Mouse (Mus musculus) layer of hippocampus, adult 9-10 months (tissue): ENCODE data around the gene Ypel1.

Experiments
- DNase-seq: peaks from one replicate; pipeline ENCODE4 v3.0.0; 2022; ENCODE audit warnings: low spot score

Ypel1 gene

GRCm38 (mm10) chr16:17069511-17070443 lies at the start of gene Ypel1:
TSS of gene Ypel1 (plus strand) at chr16:17069696.
- DNase-seq, result no peak

- DNase-seq, result no peak
These were observed 44.9 kb upstream of the Ypel1 start for GRCm38 (mm10) chr16:17024469-17025148.

GRCm38 (mm10) chr16:17029971-17030695 lies 39.4 kb upstream of the Ypel1 start:
- peak; percentile 39 for DNase-seq

GRCm38 (mm10) chr16:17033754-17034153 lies 35.7 kb upstream of the Ypel1 start:
- no peak for DNase-seq

GRCm38 (mm10) chr16:17040716-17041115 lies 28.8 kb upstream of the Ypel1 start:
- DNase-seq, result no peak

DNA sequence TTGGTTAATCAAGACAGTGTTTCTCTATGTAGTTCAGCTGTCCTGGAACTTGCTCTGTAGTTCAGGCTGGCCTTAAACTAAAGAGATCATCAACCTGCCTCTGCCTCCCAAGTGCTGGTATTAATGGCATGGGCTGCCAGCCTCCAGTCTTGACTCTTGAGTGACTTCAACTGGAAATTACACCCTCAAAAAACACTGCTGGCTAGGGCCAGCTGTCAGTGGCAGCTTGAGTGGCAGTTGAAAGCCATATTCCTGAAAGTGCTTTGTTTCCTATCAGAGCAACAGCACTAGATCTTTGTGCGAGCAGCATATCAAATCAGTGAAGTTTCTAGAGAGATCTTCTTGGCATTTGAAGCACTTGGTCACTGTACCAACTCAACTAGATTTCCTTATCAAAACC lies 28.1 kb upstream of the Ypel1 start:
- DNase-seq, result no peak

GRCm38 (mm10) chr16:17044320-17044719 lies 25.2 kb upstream of the Ypel1 start:
- no peak for DNase-seq

DNA sequence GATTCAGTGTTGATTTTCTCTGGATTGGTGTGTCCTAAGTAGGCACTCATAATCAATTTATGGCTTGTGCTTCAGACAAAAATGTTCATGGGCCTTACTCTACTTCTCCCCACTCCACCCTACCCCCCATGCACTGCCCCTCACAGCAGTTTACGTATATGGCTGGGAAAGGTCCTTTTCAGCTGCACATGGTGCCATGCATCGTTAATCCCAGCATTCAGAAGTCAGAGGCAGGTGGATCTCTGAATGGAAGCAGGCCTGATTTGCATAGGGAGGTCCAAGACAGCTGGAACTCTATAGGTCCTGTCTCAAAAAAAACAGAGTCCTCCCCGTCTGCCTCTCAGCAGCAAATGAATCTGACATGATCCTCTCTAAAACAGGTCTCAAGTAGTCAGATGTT lies 24.2 kb upstream of the Ypel1 start:
- no peak for DNase-seq

DNA sequence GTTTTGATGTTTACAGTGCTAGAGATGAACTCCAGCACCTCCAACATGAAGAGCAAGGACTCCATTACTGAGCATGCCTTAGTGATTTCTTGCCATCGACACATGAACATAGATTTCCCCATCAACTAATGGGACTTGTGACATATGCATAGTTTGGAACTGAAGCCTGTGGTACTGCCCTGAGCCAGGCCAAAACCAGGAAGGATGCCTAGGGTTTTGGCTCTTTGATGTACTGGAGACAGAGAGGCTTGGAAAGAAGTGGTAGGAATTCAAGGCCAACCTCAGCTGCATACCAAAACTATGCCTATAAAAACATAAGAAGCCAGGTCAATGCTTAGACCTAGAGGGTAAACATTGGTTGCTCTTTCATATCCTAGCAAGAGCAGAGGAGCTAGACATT lies 19.6 kb upstream of the Ypel1 start:
- no peak for DNase-seq

- no peak for DNase-seq
These were observed 17.4 kb upstream of the Ypel1 start for GRCm38 (mm10) chr16:17052087-17052486.

- DNase-seq, result no peak
These were observed 15.6 kb upstream of the Ypel1 start for GRCm38 (mm10) chr16:17053903-17054302.

GRCm38 (mm10) chr16:17055584-17055983 lies 13.9 kb upstream of the Ypel1 start:
- peak; percentile 41 for DNase-seq

DNA sequence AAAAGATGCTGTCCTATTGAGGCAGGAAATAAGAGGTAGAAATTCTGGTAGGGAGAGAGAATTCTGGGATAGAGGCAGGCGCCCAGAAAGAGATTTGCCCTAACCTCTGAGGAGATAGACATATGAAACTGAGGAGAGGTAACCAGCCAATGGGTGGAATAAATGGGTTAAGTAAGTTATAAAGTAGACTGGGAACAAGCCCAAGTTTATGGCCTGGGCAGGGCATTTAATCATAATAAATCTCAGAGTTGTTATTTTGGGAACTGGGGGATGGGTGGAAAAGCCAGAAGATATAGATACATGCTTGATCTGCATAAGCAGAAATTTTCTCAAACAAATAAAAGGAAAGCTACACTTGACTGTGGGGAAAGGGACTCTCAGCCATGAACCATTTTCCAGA lies 7.2 kb upstream of the Ypel1 start:
- DNase-seq, result no peak

- DNase-seq, result no peak
These were observed 1.9 kb upstream of the Ypel1 start for GRCm38 (mm10) chr16:17067552-17067951.

DNA sequence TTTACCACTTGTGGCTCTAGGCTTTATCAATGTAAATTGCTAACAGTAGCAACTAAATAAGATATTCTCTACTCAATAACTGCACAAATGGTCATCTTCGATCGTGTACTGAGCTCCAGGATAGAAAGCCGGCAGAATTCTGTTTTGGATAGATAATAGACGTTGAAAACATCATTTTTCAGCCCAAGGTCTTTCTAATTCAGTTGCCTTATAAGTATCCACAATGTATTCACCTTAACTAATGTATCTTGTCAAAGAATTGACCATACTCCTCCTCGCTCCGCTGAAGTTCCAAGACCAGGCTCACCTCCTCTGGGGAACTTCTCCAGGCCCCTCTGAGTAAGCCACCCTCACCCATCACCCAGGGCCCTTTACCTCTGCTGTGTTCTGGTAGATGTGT lies 1.2 kb downstream of the Ypel1 start:
- DNase-seq, result no peak

DNA sequence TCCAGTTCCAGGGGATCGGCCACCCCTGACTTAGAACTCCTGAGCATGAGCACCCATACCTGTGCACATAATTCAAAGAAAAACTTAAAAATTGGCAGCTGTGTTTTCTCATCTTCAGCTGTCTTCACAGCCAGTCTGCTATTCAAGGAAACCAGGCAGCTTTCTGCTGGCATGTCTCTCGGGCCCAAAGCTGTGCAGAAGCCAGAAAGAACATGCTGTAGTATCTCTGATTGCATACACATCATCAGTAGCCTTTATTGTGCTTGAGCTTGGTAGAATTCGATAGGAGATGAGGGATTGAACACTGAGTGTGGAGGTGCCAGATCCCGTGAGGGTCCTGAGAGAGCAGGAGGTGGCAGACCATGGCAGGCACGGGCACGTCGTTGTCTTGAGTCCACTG lies 3.5 kb downstream of the Ypel1 start:
- no peak for DNase-seq

DNA sequence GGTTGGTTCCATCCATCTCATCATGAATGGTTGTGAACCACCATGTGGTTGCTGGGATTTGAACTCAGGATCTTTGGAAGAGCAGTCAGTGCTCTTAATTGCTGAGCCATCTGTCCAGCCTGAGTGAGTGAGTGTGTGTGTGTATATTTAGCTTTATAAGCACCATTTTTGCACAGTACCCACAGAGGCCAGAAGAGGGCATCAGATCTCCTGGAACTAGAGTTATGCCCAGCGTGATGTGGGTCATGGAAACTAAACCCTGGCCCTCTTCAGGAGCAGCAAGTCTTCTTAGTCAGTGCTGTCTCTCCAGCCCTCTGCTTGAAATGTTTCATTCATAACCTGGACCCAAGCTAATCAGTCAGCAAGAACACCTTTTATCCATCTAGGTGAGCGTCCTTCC lies 6.8 kb downstream of the Ypel1 start:
- no peak for DNase-seq

- DNase-seq, result no peak
These were observed 7.4 kb downstream of the Ypel1 start for GRCm38 (mm10) chr16:17076869-17077268.

- no peak for DNase-seq
These were observed 8.6 kb downstream of the Ypel1 start for GRCm38 (mm10) chr16:17078101-17078500.

DNA sequence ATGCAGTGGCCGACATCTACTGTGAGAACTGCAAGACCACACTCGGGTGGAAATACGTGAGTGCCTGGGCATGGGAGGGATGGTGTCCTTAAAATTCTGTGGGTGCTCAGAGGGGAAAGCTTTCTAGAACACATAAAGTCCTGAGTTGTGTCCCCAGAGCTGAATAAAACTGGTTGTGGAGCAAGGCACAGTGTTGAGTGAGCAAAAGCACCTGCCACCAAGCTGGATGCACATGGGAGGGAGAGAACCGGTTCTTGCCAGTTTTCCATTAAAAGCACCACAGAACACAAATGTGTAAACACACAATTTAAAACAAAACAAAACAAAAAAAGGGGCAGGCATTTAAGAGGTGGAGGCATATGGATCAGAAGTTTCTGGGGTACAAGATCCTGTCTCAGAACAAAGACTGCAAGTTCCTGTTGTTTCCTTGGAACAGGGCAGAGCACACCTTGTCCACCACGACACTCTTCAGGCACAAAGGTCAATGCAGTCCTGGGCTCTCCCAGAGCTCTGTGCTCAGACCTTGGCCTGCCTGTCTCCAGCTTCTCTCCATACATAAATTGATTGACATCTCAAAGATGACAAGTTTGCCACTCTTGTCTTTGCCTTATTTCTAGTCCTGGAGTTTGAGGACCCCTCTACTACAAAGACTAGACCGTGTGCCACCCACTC lies 12.8 kb downstream of the Ypel1 start:
- no peak for DNase-seq

DNA sequence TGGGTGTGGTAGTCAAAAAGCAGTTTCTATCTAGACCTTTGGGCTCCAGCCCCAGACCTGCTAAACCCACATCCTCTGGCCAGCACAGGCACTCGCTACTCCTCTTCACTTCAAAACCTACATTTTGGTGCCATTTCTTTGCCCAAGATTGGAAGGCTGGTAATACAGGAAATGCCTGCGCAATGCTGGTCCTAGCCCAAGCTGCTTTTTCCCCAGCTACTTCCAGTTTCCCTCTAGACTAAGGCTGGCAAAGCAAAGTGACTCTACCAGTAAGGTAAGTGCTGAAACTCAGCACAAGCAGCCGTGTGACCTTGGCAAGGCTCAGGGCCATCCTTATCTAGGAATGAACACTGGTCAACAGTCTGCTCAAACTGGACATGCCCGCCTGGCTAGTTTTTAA lies 16.1 kb downstream of the Ypel1 start:
- no peak for DNase-seq

GRCm38 (mm10) chr16:17086241-17086640 lies 16.7 kb downstream of the Ypel1 start:
- DNase-seq, result no peak
